Mouse (Mus musculus): Measurements from ENCODE around the gene Ryr2. TPM values are rescaled to one million over a fixed set of nuclear protein-coding genes. Genes with fewer than 3 reads are reported as not detected.

The Ryr2 gene
- polyA plus RNA-seq, 1 experiment: 12.7 TPM

GRCm38 (mm10) chr13:11869971-11870370 is 236.8 kb downstream of the Ryr2 start:
- TF ChIP-seq CTCF (IDR thresholded peaks at IDR 0.05; ENCODE audit: borderline replicate concordance, extremely low read depth, insufficient read depth, insufficient read length): no peak
- no peak for TF ChIP-seq POLR2A (IDR thresholded peaks at IDR 0.05; ENCODE audit: borderline replicate concordance, extremely low read depth, insufficient read depth, insufficient read length, poor library complexity, severe bottlenecking)
- no peak for DNase-seq (ENCODE audit: low read depth)

- DNase-seq (ENCODE audit: low read depth): no peak
- TF ChIP-seq POLR2A (IDR thresholded peaks at IDR 0.05; ENCODE audit: borderline replicate concordance, extremely low read depth, insufficient read depth, insufficient read length, poor library complexity, severe bottlenecking): no peak
- no peak for TF ChIP-seq CTCF (IDR thresholded peaks at IDR 0.05; ENCODE audit: borderline replicate concordance, extremely low read depth, insufficient read depth, insufficient read length)
These were observed 237.3 kb downstream of the Ryr2 start for GRCm38 (mm10) chr13:11869486-11869885.

GRCm38 (mm10) chr13:11868979-11869378 is 237.8 kb downstream of the Ryr2 start:
- peak; percentile 55 for DNase-seq (ENCODE audit: low read depth)
- TF ChIP-seq POLR2A (IDR thresholded peaks at IDR 0.05; ENCODE audit: borderline replicate concordance, extremely low read depth, insufficient read depth, insufficient read length, poor library complexity, severe bottlenecking) (no peak), CTCF (IDR thresholded peaks at IDR 0.05; ENCODE audit: borderline replicate concordance, extremely low read depth, insufficient read depth, insufficient read length) (no peak)

GRCm38 (mm10) chr13:11868056-11868455 is 238.7 kb downstream of the Ryr2 start:
- TF ChIP-seq POLR2A (IDR thresholded peaks at IDR 0.05; ENCODE audit: borderline replicate concordance, extremely low read depth, insufficient read depth, insufficient read length, poor library complexity, severe bottlenecking) (no peak), CTCF (IDR thresholded peaks at IDR 0.05; ENCODE audit: borderline replicate concordance, extremely low read depth, insufficient read depth, insufficient read length) (no peak)
- no peak for DNase-seq (ENCODE audit: low read depth)

GRCm38 (mm10) chr13:11865261-11865660 is 241.5 kb downstream of the Ryr2 start:
- no peak for DNase-seq (ENCODE audit: low read depth)
- no peak for TF ChIP-seq CTCF (IDR thresholded peaks at IDR 0.05; ENCODE audit: borderline replicate concordance, extremely low read depth, insufficient read depth, insufficient read length)
- TF ChIP-seq POLR2A (IDR thresholded peaks at IDR 0.05; ENCODE audit: borderline replicate concordance, extremely low read depth, insufficient read depth, insufficient read length, poor library complexity, severe bottlenecking): no peak

GRCm38 (mm10) chr13:11851691-11852090 is 255.1 kb downstream of the Ryr2 start:
- no peak for DNase-seq (ENCODE audit: low read depth)
- TF ChIP-seq CTCF (IDR thresholded peaks at IDR 0.05; ENCODE audit: borderline replicate concordance, extremely low read depth, insufficient read depth, insufficient read length) (no peak), POLR2A (IDR thresholded peaks at IDR 0.05; ENCODE audit: borderline replicate concordance, extremely low read depth, insufficient read depth, insufficient read length, poor library complexity, severe bottlenecking) (no peak)

GRCm38 (mm10) chr13:11843889-11844288 is 262.9 kb downstream of the Ryr2 start:
- no peak for DNase-seq (ENCODE audit: low read depth)
- TF ChIP-seq POLR2A (IDR thresholded peaks at IDR 0.05; ENCODE audit: borderline replicate concordance, extremely low read depth, insufficient read depth, insufficient read length, poor library complexity, severe bottlenecking): no peak
- no peak for TF ChIP-seq CTCF (IDR thresholded peaks at IDR 0.05; ENCODE audit: borderline replicate concordance, extremely low read depth, insufficient read depth, insufficient read length)

GRCm38 (mm10) chr13:11837870-11838269 is 268.9 kb downstream of the Ryr2 start:
- no peak for DNase-seq (ENCODE audit: low read depth)
- no peak for TF ChIP-seq CTCF (IDR thresholded peaks at IDR 0.05; ENCODE audit: borderline replicate concordance, extremely low read depth, insufficient read depth, insufficient read length)
- no peak for TF ChIP-seq POLR2A (IDR thresholded peaks at IDR 0.05; ENCODE audit: borderline replicate concordance, extremely low read depth, insufficient read depth, insufficient read length, poor library complexity, severe bottlenecking)

- TF ChIP-seq POLR2A (IDR thresholded peaks at IDR 0.05; ENCODE audit: borderline replicate concordance, extremely low read depth, insufficient read depth, insufficient read length, poor library complexity, severe bottlenecking) (no peak), CTCF (IDR thresholded peaks at IDR 0.05; ENCODE audit: borderline replicate concordance, extremely low read depth, insufficient read depth, insufficient read length) (no peak)
- DNase-seq (ENCODE audit: low read depth): no peak
These were observed 269.6 kb downstream of the Ryr2 start for GRCm38 (mm10) chr13:11837152-11837551.

GRCm38 (mm10) chr13:11836304-11837078 is 270.3 kb downstream of the Ryr2 start:
- no peak for TF ChIP-seq CTCF (IDR thresholded peaks at IDR 0.05; ENCODE audit: borderline replicate concordance, extremely low read depth, insufficient read depth, insufficient read length)
- no peak for TF ChIP-seq POLR2A (IDR thresholded peaks at IDR 0.05; ENCODE audit: borderline replicate concordance, extremely low read depth, insufficient read depth, insufficient read length, poor library complexity, severe bottlenecking)
- no peak for DNase-seq (ENCODE audit: low read depth)

- no peak for DNase-seq (ENCODE audit: low read depth)
- no peak for TF ChIP-seq POLR2A (IDR thresholded peaks at IDR 0.05; ENCODE audit: borderline replicate concordance, extremely low read depth, insufficient read depth, insufficient read length, poor library complexity, severe bottlenecking)
- no peak for TF ChIP-seq CTCF (IDR thresholded peaks at IDR 0.05; ENCODE audit: borderline replicate concordance, extremely low read depth, insufficient read depth, insufficient read length)
These were observed 275.5 kb downstream of the Ryr2 start for GRCm38 (mm10) chr13:11831210-11831609.
